Mouse (Mus musculus): ENCODE data around the gene Vps52. TPM values are rescaled to one million over a fixed set of nuclear protein-coding genes. Genes with fewer than 3 reads are reported as not detected.

Vps52 gene
- polyA plus RNA-seq, 1 experiment: 24.4 TPM

- Histone ChIP-seq H3K4me3 (ENCODE audit: insufficient read depth, poor library complexity, severe bottlenecking) (no peak overlapping the region), H3K36me3 (ENCODE audit: control insufficient read depth, insufficient read depth) (peaks cover 23% of the 10 kb centered on the region), H3K79me2 (ENCODE audit: control insufficient read depth, insufficient read depth) (peaks cover 44% of the 10 kb centered on the region), H3K79me3 (ENCODE audit: low read depth) (peaks cover 36% of the 10 kb centered on the region), H3K27me3 (ENCODE audit: control insufficient read depth, insufficient read depth, insufficient read length) (no peaks in the 10 kb centered on the region), H3ac (ENCODE audit: control insufficient read depth, insufficient read length, low read depth) (no peak overlapping the region)
- TF ChIP-seq CTCF (IDR thresholded peaks at IDR 0.05; ENCODE audit: control insufficient read depth, insufficient read depth, insufficient read length) (no peak), MYOG (IDR thresholded peaks at IDR 0.05; ENCODE audit: control insufficient read depth, extremely low read depth, insufficient read length) (no peak), MAX (IDR thresholded peaks at IDR 0.05) (no peak), MYOD1 (IDR thresholded peaks at IDR 0.05; ENCODE audit: control insufficient read depth, insufficient read length, low read depth) (no peak), USF1 (IDR thresholded peaks at IDR 0.05; ENCODE audit: low read depth) (no peak), FOSL1 (IDR thresholded peaks at IDR 0.05; ENCODE audit: insufficient read depth, low read length, poor library complexity, severe bottlenecking) (no peak), CEBPB (IDR thresholded peaks at IDR 0.05; ENCODE audit: low read depth) (no peak)
Observed at GRCm38 (mm10) chr17:33957493-33957892, 1.9 kb downstream of the Vps52 start.

- H3K79me2 ChIP-seq (ENCODE audit: control insufficient read depth, insufficient read depth): peaks cover 35% of the 10 kb centered on the region
- no peak for TF ChIP-seq CTCF (IDR thresholded peaks at IDR 0.05; ENCODE audit: control insufficient read depth, insufficient read depth, insufficient read length)
- no peak for TF ChIP-seq FOSL1 (IDR thresholded peaks at IDR 0.05; ENCODE audit: insufficient read depth, low read length, poor library complexity, severe bottlenecking)
- no peak for TF ChIP-seq MYOG (IDR thresholded peaks at IDR 0.05; ENCODE audit: control insufficient read depth, extremely low read depth, insufficient read length)
- TF ChIP-seq CEBPB (IDR thresholded peaks at IDR 0.05; ENCODE audit: low read depth): no peak
- TF ChIP-seq USF1 (IDR thresholded peaks at IDR 0.05; ENCODE audit: low read depth): no peak
- TF ChIP-seq MAX (IDR thresholded peaks at IDR 0.05): no peak
- TF ChIP-seq MYOD1 (IDR thresholded peaks at IDR 0.05; ENCODE audit: control insufficient read depth, insufficient read length, low read depth): no peak
- H3K4me3 ChIP-seq (ENCODE audit: insufficient read depth, poor library complexity, severe bottlenecking): no peak overlapping the region
- H3K27me3 ChIP-seq (ENCODE audit: control insufficient read depth, insufficient read depth, insufficient read length): no peaks in the 10 kb centered on the region
- peaks cover 28% of the 10 kb centered on the region for H3K79me3 ChIP-seq (ENCODE audit: low read depth)
- no peak overlapping the region for H3ac ChIP-seq (ENCODE audit: control insufficient read depth, insufficient read length, low read depth)
- H3K36me3 ChIP-seq (ENCODE audit: control insufficient read depth, insufficient read depth): peaks cover 14% of the 10 kb centered on the region
Observed at GRCm38 (mm10) chr17:33958451-33958850, 2.8 kb downstream of the Vps52 start.

- Histone ChIP-seq H3K27me3 (ENCODE audit: control insufficient read depth, insufficient read depth, insufficient read length) (no peaks in the 10 kb centered on the region), H3ac (ENCODE audit: control insufficient read depth, insufficient read length, low read depth) (no peak overlapping the region), H3K79me3 (ENCODE audit: low read depth) (peaks cover 23% of the 10 kb centered on the region), H3K36me3 (ENCODE audit: control insufficient read depth, insufficient read depth) (peaks cover 9% of the 10 kb centered on the region), H3K4me3 (ENCODE audit: insufficient read depth, poor library complexity, severe bottlenecking) (no peak overlapping the region), H3K79me2 (ENCODE audit: control insufficient read depth, insufficient read depth) (peaks cover 28% of the 10 kb centered on the region)
- TF ChIP-seq CTCF (IDR thresholded peaks at IDR 0.05; ENCODE audit: control insufficient read depth, insufficient read depth, insufficient read length): no peak
- TF ChIP-seq MAX (IDR thresholded peaks at IDR 0.05): no peak
- TF ChIP-seq USF1 (IDR thresholded peaks at IDR 0.05; ENCODE audit: low read depth): no peak
- no peak for TF ChIP-seq FOSL1 (IDR thresholded peaks at IDR 0.05; ENCODE audit: insufficient read depth, low read length, poor library complexity, severe bottlenecking)
- no peak for TF ChIP-seq MYOG (IDR thresholded peaks at IDR 0.05; ENCODE audit: control insufficient read depth, extremely low read depth, insufficient read length)
- TF ChIP-seq CEBPB (IDR thresholded peaks at IDR 0.05; ENCODE audit: low read depth): no peak
- no peak for TF ChIP-seq MYOD1 (IDR thresholded peaks at IDR 0.05; ENCODE audit: control insufficient read depth, insufficient read length, low read depth)
Observed at GRCm38 (mm10) chr17:33959135-33959534, 3.5 kb downstream of the Vps52 start.

GRCm38 (mm10) chr17:33959948-33960347, 4.3 kb downstream of the Vps52 start:
- no peak for TF ChIP-seq FOSL1 (IDR thresholded peaks at IDR 0.05; ENCODE audit: insufficient read depth, low read length, poor library complexity, severe bottlenecking)
- TF ChIP-seq USF1 (IDR thresholded peaks at IDR 0.05; ENCODE audit: low read depth): no peak
- TF ChIP-seq CEBPB (IDR thresholded peaks at IDR 0.05; ENCODE audit: low read depth): no peak
- TF ChIP-seq MYOG (IDR thresholded peaks at IDR 0.05; ENCODE audit: control insufficient read depth, extremely low read depth, insufficient read length): no peak
- TF ChIP-seq CTCF (IDR thresholded peaks at IDR 0.05; ENCODE audit: control insufficient read depth, insufficient read depth, insufficient read length): no peak
- TF ChIP-seq MAX (IDR thresholded peaks at IDR 0.05): no peak
- TF ChIP-seq MYOD1 (IDR thresholded peaks at IDR 0.05; ENCODE audit: control insufficient read depth, insufficient read length, low read depth): no peak
- peaks cover 20% of the 10 kb centered on the region for H3K79me2 ChIP-seq (ENCODE audit: control insufficient read depth, insufficient read depth)
- H3K36me3 ChIP-seq (ENCODE audit: control insufficient read depth, insufficient read depth): peaks cover 1% of the 10 kb centered on the region
- no peaks in the 10 kb centered on the region for H3K27me3 ChIP-seq (ENCODE audit: control insufficient read depth, insufficient read depth, insufficient read length)
- H3K79me3 ChIP-seq (ENCODE audit: low read depth): peaks cover 14% of the 10 kb centered on the region
- no peak overlapping the region for H3ac ChIP-seq (ENCODE audit: control insufficient read depth, insufficient read length, low read depth)
- no peak overlapping the region for H3K4me3 ChIP-seq (ENCODE audit: insufficient read depth, poor library complexity, severe bottlenecking)

GRCm38 (mm10) chr17:33962876-33963275, 7.3 kb downstream of the Vps52 start:
- TF ChIP-seq MYOD1 (IDR thresholded peaks at IDR 0.05; ENCODE audit: control insufficient read depth, insufficient read length, low read depth) (no peak), MYOG (IDR thresholded peaks at IDR 0.05; ENCODE audit: control insufficient read depth, extremely low read depth, insufficient read length) (no peak), USF1 (IDR thresholded peaks at IDR 0.05; ENCODE audit: low read depth) (no peak), CTCF (IDR thresholded peaks at IDR 0.05; ENCODE audit: control insufficient read depth, insufficient read depth, insufficient read length) (no peak), MAX (IDR thresholded peaks at IDR 0.05) (no peak), FOSL1 (IDR thresholded peaks at IDR 0.05; ENCODE audit: insufficient read depth, low read length, poor library complexity, severe bottlenecking) (no peak), CEBPB (IDR thresholded peaks at IDR 0.05; ENCODE audit: low read depth) (no peak)
- Histone ChIP-seq H3K36me3 (ENCODE audit: control insufficient read depth, insufficient read depth) (no peaks in the 10 kb centered on the region), H3ac (ENCODE audit: control insufficient read depth, insufficient read length, low read depth) (no peak overlapping the region), H3K79me3 (ENCODE audit: low read depth) (no peaks in the 10 kb centered on the region), H3K27me3 (ENCODE audit: control insufficient read depth, insufficient read depth, insufficient read length) (no peaks in the 10 kb centered on the region), H3K79me2 (ENCODE audit: control insufficient read depth, insufficient read depth) (no peaks in the 10 kb centered on the region), H3K4me3 (ENCODE audit: insufficient read depth, poor library complexity, severe bottlenecking) (no peak overlapping the region)
